Mouse (Mus musculus) testis, adult 2 months (tissue): Measurements from ENCODE around the gene Nim1k.

ENCODE experiments used
- CTCF ChIP-seq: fragments of 200-500 bp; IDR thresholded peaks from 2 replicates; pipeline ENCODE4 v1.5.1; 2012; ENCODE audit warnings: low read depth, mild to moderate bottlenecking, inconsistent platforms, low read length, moderate library complexity; ENCODE audit not compliant: control insufficient read depth, insufficient read depth, insufficient replicate concordance
- POLR2A ChIP-seq: fragments of 200-500 bp; IDR thresholded peaks from 2 replicates; pipeline ENCODE4 v1.6.1; 2012; ENCODE audit warnings: low read depth, mild to moderate bottlenecking, inconsistent platforms, low read length, moderate library complexity; ENCODE audit not compliant: control insufficient read depth

DNA sequence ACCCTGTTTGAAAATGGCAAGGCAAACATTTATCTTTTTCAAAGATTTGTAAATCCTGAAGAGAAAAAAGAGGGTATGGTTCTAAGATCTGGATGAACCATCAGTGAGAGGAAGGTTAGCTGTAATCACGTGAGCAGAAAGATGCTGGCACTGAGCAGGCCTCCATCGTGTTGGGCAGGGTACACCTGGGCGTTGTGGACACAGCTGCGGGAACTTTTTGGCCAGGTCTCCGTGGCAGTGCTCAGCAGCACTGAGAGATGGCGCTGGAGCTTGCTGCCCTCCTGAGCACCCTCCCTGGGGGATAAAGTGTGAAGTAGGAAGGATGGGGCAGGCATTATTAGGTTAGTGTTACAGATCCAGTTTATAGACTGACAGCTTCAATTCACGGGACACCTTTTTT is 48.7 kb downstream of the Nim1k start:
- TF ChIP-seq POLR2A (no peak), CTCF (no peak)
